Mouse (Mus musculus): ENCODE data around the gene Ptprj.
A peak's percentile ranks its signal among the peaks of the same experiment; 100 is the strongest.

The Ptprj gene

DNA sequence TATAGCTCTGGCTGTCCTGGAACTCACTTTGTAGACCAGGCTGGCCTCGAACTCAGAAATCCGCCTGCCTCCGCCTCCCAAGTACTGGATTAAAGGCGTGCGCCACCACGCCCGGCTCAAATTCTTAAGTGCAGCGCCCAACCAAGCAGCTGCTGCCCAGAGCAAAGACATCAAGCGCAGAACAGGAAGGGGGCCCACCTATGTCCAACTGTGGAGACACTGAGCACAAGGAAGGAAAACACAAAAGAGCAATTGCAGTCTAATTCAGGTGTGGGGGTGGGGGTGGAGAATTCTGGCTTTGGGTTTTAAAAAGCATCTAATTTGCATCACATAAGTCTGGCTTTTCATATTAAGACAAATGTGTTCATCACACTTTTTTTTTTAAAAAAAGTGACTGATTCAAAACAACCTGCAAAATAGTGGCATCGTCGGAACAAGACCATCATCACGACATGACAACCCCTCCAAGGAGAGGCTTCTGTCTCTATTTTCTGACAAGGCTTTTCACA, 20.7 kb downstream of the Ptprj start:
- no peak for DNase-seq (ENCODE audit: low spot score in 2 of 2)

DNA sequence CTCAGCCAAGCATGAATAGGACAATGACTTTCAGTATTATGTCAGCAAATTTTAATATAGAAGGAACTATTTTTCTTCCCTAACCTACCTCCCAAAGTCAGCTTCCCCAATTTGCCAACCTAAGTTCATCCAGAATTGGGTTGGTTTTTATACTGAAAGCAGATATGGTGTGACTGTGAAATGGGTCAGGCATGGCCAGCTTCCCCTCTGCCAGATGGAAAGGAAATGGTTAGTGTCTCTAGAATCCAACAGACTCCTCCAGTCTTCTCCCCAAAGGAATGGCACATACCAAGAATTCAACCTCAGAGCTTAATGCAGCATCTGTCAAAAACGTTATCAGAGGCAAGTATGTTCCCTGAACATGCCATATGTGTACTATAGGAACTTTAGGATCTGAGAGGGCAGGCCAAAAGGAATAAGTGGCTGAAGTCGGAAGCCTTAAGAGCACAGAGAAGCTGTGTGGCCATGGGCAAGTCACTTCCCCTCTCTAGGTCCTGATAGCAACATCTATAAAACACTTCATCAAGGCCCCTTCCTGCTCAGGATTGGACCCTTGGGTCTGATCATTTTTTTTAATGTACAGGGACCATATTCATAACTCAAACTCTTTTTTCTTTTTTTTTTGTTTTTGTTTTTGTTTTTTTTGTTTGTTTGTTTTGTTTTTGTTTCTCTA, 21.3 kb downstream of the Ptprj start:
- DNase-seq (ENCODE audit: low spot score in 2 of 2) = no peak

- DNase-seq (ENCODE audit: low spot score in 2 of 2) = no peak
These were observed 22.1 kb downstream of the Ptprj start for GRCm38 (mm10) chr2:90558361-90558760.

DNA sequence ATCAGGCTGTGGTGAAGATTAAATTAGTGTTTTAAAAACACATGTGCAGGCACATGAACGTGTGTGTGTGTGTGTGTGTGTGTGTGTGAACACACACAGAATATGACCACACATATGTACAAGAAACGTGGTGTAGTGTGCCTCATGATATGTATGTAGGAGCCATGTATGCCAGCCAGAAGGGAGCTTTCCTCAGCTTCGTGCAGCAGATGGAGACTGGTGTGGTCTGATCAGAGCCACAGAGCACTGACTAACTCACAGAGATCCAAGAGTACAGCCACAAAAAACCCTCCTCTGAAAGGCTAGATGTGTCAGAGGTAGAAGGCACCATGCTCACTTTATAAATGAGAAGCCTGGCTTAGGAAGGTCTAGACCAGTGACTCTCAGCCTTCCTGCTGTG, 22.5 kb downstream of the Ptprj start:
- no peak for DNase-seq (ENCODE audit: low spot score in 2 of 2)

GRCm38 (mm10) chr2:90555744-90556143, 24.7 kb downstream of the Ptprj start:
- DNase-seq (ENCODE audit: low spot score in 2 of 2) = no peak

DNA sequence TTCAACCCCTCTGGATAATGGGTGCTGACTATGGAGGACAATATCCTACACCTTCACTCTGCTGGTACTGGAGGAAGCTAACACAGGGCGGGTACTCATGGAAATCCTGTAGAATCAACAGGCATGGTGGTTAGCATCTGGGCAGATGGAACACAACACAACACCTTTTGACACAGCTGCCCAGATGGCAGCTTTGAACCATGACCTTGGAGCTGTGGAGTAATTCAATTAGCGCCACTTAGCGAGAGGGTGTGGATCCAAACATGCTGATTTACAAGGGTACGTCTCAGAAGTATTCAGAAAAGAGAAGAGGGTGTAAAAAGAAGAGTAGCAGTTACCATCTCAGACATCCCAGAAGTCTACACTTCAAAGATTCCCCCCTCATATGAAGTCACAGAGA, 25.6 kb downstream of the Ptprj start:
- no peak for DNase-seq (ENCODE audit: low spot score in 2 of 2)

GRCm38 (mm10) chr2:90553861-90554260, 26.6 kb downstream of the Ptprj start:
- peak; percentile 48 to 64 for DNase-seq (ENCODE audit: low spot score in 2 of 2)

GRCm38 (mm10) chr2:90550656-90551055, 29.8 kb downstream of the Ptprj start:
- DNase-seq (ENCODE audit: low spot score in 2 of 2) = no peak

DNA sequence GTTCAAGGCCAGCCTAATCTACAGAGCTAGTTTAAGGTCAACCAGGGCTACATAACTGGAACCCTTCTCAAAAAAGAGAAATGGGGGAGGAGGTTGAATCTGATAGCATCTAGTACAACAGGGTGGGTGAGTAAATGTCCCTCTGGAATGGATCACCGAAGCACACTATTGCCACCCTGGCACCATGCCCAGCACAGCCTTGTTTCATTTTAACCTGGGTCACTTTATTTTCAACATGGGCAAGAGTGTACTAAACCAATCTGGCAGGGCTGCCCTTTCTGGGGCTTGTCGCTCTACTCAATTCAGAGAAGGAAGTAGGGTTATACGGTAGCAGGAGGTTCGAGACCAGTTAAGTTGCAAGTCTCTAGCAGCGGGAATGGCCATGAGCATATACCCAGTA, 31.9 kb downstream of the Ptprj start:
- no peak for DNase-seq (ENCODE audit: low spot score in 2 of 2)

GRCm38 (mm10) chr2:90547144-90547609, 33.3 kb downstream of the Ptprj start:
- DNase-seq (ENCODE audit: low spot score in 2 of 2) = peak; percentile 64 to 68

- no peak for DNase-seq (ENCODE audit: low spot score in 2 of 2)
These were observed 35.2 kb downstream of the Ptprj start for GRCm38 (mm10) chr2:90545261-90545660.

DNA sequence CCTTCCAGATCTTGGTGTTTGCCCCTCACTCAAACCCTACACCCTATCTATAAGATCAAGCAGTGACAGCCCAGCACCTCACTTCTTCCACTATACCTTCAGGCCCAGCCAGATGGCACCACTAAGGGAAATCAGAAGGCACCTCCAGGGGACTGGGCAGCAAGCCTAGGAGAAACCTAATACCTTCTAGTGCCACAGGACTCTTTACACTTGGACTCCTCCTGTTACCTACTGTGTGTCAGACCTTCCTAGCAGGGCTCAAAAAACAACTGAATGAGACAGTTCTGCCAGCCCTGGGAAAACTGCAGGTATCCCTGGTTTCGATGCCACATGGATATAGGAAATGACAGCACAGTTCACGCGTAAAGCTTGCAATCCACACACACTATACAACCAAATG, 36.5 kb downstream of the Ptprj start:
- DNase-seq (ENCODE audit: low spot score in 2 of 2) = no peak

DNA sequence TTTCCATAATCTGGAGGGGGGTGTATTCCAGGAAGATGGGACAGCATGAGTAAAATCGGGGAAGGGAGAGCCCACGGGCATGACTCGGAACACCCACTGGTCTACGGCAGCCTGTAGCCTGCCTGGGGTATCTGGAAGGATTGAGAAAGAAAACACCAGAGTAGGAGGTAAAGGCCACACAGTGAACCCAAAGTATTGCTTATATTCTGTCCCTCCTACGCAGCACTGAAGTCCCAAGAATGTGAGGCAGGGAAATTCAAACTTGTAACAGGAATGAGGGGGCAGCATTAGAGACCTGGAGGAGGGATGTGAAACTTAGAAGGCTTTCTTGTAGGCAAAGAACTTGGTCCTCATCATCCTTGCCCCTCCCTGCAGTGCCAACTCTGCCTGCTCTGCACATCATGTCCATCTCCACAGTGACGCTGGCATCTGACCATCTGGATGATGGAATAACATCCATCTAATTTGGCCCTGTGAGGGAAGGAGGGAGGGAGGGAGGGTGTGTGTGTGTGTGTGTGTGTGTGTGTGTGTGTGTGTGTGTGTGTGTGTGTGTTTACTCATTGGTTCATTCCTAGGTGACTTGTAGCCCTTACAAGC, 37.2 kb downstream of the Ptprj start:
- no peak for DNase-seq (ENCODE audit: low spot score in 2 of 2)

DNA sequence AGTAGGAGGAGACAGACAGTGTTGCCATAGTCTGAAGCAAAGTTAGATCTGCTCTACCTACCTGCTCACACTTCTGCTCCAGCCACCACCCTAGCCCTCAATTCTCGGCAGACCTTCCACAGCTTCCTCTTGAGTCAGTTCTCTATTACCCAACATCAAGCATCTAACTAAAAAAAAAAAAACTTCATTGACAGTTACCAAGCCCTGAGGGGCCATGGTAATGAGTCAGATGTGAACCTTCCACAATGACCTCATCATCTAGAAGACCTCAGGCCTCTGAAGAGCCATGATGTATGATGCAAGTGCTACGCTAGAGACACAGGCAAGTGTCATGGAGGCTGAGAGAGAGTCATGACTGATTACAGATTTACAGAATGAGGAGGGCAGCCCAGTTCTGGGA, 37.8 kb downstream of the Ptprj start:
- no peak for DNase-seq (ENCODE audit: low spot score in 2 of 2)

- DNase-seq (ENCODE audit: low spot score in 2 of 2) = no peak
These were observed 41.2 kb downstream of the Ptprj start for GRCm38 (mm10) chr2:90539206-90539605.

- DNase-seq (ENCODE audit: low spot score in 2 of 2) = no peak
These were observed 43.2 kb downstream of the Ptprj start for GRCm38 (mm10) chr2:90537244-90537643.

DNA sequence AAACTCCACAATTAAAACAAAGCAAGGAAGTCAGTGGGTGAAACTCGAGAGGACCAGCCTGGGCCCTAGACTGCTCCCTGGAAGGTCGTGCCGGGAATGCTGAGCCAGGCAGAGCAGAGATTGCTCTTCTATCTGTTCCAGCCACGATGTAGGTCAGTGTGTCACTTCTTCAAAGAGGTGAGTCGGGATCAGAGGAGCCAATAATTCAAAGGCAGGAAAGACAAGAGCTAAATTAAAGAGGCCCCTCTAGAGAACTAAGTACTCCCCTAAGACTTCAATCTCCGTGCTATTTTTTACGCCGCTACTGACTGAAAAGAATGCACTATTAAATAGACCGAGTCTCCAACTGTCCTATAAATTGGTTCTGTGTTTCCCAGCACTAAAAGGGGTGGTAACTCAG, 43.9 kb downstream of the Ptprj start:
- DNase-seq (ENCODE audit: low spot score in 2 of 2) = no peak

DNA sequence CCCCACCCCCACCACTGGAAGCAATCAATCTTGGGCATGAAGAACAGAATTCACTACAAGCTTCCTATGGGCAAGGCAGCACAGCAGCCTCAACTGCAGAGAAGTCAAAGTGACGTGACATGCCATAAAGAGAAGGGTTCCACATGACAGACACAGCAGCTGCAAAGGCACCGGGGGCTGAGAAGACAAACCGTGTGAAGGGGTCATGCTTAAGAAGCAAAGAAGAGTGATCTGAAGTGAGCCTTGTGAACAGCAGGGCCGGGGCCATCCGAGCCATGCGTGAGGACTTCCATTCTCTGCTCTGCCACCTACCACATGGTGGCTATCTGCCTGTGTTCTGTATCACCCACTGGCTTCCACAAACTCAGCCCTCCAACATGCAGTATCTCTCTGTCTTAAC, 45.7 kb downstream of the Ptprj start:
- peak; percentile 68 for DNase-seq (ENCODE audit: low spot score in 2 of 2)

- DNase-seq (ENCODE audit: low spot score in 2 of 2) = no peak
These were observed 46.5 kb downstream of the Ptprj start for GRCm38 (mm10) chr2:90533944-90534343.

- peak; percentile 61 to 71 for DNase-seq (ENCODE audit: low spot score in 2 of 2)
These were observed 48.4 kb downstream of the Ptprj start for GRCm38 (mm10) chr2:90532095-90532494.

GRCm38 (mm10) chr2:90528107-90528506, 52.3 kb downstream of the Ptprj start:
- DNase-seq (ENCODE audit: low spot score in 2 of 2) = no peak

GRCm38 (mm10) chr2:90526971-90527370, 53.5 kb downstream of the Ptprj start:
- DNase-seq (ENCODE audit: low spot score in 2 of 2) = no peak

DNA sequence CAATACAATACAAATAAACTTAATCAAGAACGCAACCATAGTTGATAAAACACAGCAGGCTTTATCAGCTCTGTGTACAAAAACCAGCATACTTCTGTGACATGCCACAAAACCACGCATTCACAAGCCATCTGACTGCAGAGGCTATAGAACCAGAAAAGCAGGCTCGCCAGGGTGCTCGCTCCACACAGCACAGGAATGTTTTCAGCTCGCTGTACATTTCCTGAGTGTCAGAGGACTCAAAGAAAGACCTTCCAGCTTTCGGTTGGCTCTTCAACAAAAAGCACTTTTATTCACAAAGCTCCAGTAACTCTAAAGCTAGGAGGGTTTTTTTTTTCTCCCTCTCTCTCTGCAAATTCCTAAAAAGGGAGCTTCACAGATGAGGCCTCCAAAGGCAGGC, 53.9 kb downstream of the Ptprj start:
- DNase-seq (ENCODE audit: low spot score in 2 of 2) = no peak

All from spleen, postnatal 36 days (tissue).